ENCODE assay signal across 8 mouse cellular contexts in the genomic region with DNA sequence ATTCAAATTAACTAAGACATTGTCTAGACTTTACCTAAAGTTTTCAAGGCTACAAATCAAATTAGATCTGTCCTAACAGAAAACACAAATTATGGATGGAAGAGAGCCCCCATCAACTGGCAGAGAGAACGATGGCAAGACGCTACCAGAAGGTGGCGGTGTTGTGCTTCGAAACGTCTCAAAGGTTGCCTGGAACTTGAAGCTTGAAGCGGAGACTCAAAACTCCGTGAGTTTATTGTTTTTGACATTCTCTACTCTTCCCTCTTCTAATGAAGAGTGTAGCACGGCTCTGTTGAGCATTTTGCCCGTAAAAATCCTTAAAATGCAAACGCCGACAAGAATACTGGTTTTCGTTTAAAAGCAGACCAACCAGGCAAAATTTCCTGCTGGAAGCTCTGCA.
DNase-seq lines count a peak whose midpoint lies in the region; ATAC-seq and TF ChIP-seq lines count a peak whose summit lies in the region.

No protein-coding gene starts in this region.

- H3K27me3 ChIP-seq in forebrain, embryonic 12.5 days, result no peaks in the 10 kb centered on the region
- H3K27me3 ChIP-seq in heart, postnatal 0 days (ENCODE audit: control insufficient read depth, insufficient read depth, low read length), result no peaks in the 10 kb centered on the region
- H3K27me3 ChIP-seq in liver, embryonic 16.5 days (ENCODE audit: control insufficient read depth, insufficient read depth, low read depth, low read length), result no peaks in the 10 kb centered on the region
- no peaks in the 10 kb centered on the region for H3K27me3 ChIP-seq in neural tube, embryonic 13.5 days
- H3K27me3 ChIP-seq in testis, adult 2 months (ENCODE audit: control insufficient read depth, insufficient read depth, low read length), result no peaks in the 10 kb centered on the region

- peak; percentile 58 for ATAC-seq in CD4-positive, CD25-positive, alpha-beta regulatory T cell, adult 4 months
- no peak for ATAC-seq in forebrain, embryonic 12.5 days (ENCODE audit: low FRiP score)
- no peak for ATAC-seq in heart, postnatal 0 days (ENCODE audit: insufficient read depth, low read depth)
- ATAC-seq in liver, embryonic 16.5 days (ENCODE audit: low read depth), result no peak
- peak; percentile 19; the same call in 1 of the 2 replicates for ATAC-seq in neural tube, embryonic 13.5 days (ENCODE audit: low read depth)

- peak overlapping the region; percentile 47 for H3K4me2 ChIP-seq in forebrain, embryonic 12.5 days
- H3K4me2 ChIP-seq in heart, postnatal 0 days (ENCODE audit: low read depth, low read length), result peak overlapping the region; percentile 58
- peak overlapping the region; percentile 51 for H3K4me2 ChIP-seq in liver, embryonic 16.5 days (ENCODE audit: low read depth, low read length)
- peak overlapping the region; percentile 49 for H3K4me2 ChIP-seq in neural tube, embryonic 13.5 days

- no peak overlapping the region; the same call in 1 of the 2 replicates for H3K9ac ChIP-seq in forebrain, embryonic 12.5 days
- H3K9ac ChIP-seq in heart, postnatal 0 days (replicated peaks; ENCODE audit: low read depth, low read length), result no peak overlapping the region
- H3K9ac ChIP-seq in liver, embryonic 16.5 days (ENCODE audit: low read depth, low read length), result no peak overlapping the region
- 0 out of 2 replicates have a peak overlapping the region, but pooled peaks have one; percentile 55 for H3K9ac ChIP-seq in neural tube, embryonic 13.5 days

- H3K27ac ChIP-seq in forebrain, embryonic 12.5 days, result no peak overlapping the region
- H3K27ac ChIP-seq in heart, postnatal 0 days (ENCODE audit: low read depth), result no peak overlapping the region
- H3K27ac ChIP-seq in liver, embryonic 16.5 days (ENCODE audit: low read length), result no peak overlapping the region
- H3K27ac ChIP-seq in neural tube, embryonic 13.5 days (replicated peaks), result no peak overlapping the region
- H3K27ac ChIP-seq in testis, adult 2 months (ENCODE audit: control insufficient read depth, insufficient read depth, low read depth, low read length), result no peak overlapping the region

- WGBS in forebrain, embryonic 12.5 days, result 5% methylated on average over 12 of the region's 12 CpGs
- under 1% methylated on average over 12 of the region's 12 CpGs for WGBS in heart, postnatal 0 days
- WGBS in liver, embryonic 16.5 days (ENCODE audit: insufficient replicate concordance), result 5% methylated on average over 12 of the region's 12 CpGs
- WGBS in neural tube, embryonic 13.5 days, result 6% methylated on average over 12 of the region's 12 CpGs

- H3K4me3 ChIP-seq in forebrain, embryonic 12.5 days (replicated peaks), result peak overlapping the region; percentile 15; the same call in 1 of the 2 replicates
- peak overlapping the region; percentile 37 for H3K4me3 ChIP-seq in heart, postnatal 0 days (ENCODE audit: low read depth, low read length)
- H3K4me3 ChIP-seq in liver, embryonic 16.5 days (ENCODE audit: low read depth, low read length), result peak overlapping the region; percentile 13
- peak overlapping the region; percentile 14; the same call in 1 of the 2 replicates for H3K4me3 ChIP-seq in neural tube, embryonic 13.5 days
- peak overlapping the region; percentile 17; the same call in 1 of the 2 replicates for H3K4me3 ChIP-seq in testis, adult 2 months (ENCODE audit: control insufficient read depth, low read depth, low read length)

- DNase-seq in c-Kit-positive CD71-negative TER-119-negative erythroid progenitor cells, embryonic 14.5 days (ENCODE audit: low read depth), result peak; percentile 66
- peak; percentile 84 for DNase-seq in heart, postnatal 0 days (ENCODE audit: low spot score)
- peak; percentile 77 to 91 for DNase-seq in kidney, postnatal 36 days

- no peak for TF ChIP-seq POLR2A in testis, adult 2 months (IDR thresholded peaks at IDR 0.05; ENCODE audit: control insufficient read depth, low read depth, low read length)

- no peaks in the 10 kb centered on the region for H3K4me1 ChIP-seq in forebrain, embryonic 12.5 days
- H3K4me1 ChIP-seq in heart, postnatal 0 days (ENCODE audit: control insufficient read depth, insufficient read depth), result no peaks in the 10 kb centered on the region
- H3K4me1 ChIP-seq in liver, embryonic 16.5 days (ENCODE audit: control insufficient read depth, low read depth, low read length), result no peaks in the 10 kb centered on the region; the same call in 1 of the 2 replicates
- 0 out of 2 replicates have a peak, but pooled peaks cover 5% of the 10 kb centered on the region for H3K4me1 ChIP-seq in neural tube, embryonic 13.5 days (replicated peaks)
- no peaks in the 10 kb centered on the region; the same call in 1 of the 2 replicates for H3K4me1 ChIP-seq in testis, adult 2 months (ENCODE audit: control insufficient read depth, insufficient read depth, low read length)

- peak; percentile 85 for TF ChIP-seq CTCF in heart, postnatal 0 days (IDR thresholded peaks at IDR 0.05; ENCODE audit: low read depth)
- TF ChIP-seq CTCF in testis, adult 2 months (IDR thresholded peaks at IDR 0.05; ENCODE audit: control insufficient read depth, insufficient read depth, insufficient replicate concordance, low read depth, low read length), result peak; percentile 92; the same call in 1 of the 2 replicates

- no peak for TF ChIP-seq EP300 in heart, postnatal 0 days (IDR thresholded peaks at IDR 0.05; ENCODE audit: low read depth)

- H3K36me3 ChIP-seq in forebrain, embryonic 12.5 days (replicated peaks), result no peaks in the 10 kb centered on the region
- no peaks in the 10 kb centered on the region for H3K36me3 ChIP-seq in heart, postnatal 0 days (replicated peaks; ENCODE audit: control insufficient read depth, insufficient read depth, low read length)
- H3K36me3 ChIP-seq in liver, embryonic 16.5 days (ENCODE audit: control insufficient read depth, insufficient read depth), result no peaks in the 10 kb centered on the region
- H3K36me3 ChIP-seq in neural tube, embryonic 13.5 days, result no peaks in the 10 kb centered on the region
- H3K36me3 ChIP-seq in testis, adult 2 months (ENCODE audit: control insufficient read depth, insufficient read depth, low read length), result no peaks in the 10 kb centered on the region

- no peaks in the 10 kb centered on the region for H3K9me3 ChIP-seq in forebrain, embryonic 12.5 days
- H3K9me3 ChIP-seq in heart, postnatal 0 days (replicated peaks; ENCODE audit: control insufficient read depth, low read length), result no peaks in the 10 kb centered on the region
- no peaks in the 10 kb centered on the region for H3K9me3 ChIP-seq in liver, embryonic 16.5 days (replicated peaks; ENCODE audit: control insufficient read depth, low read length)
- no peaks in the 10 kb centered on the region for H3K9me3 ChIP-seq in neural tube, embryonic 13.5 days

Comparison
In these comparisons a context has a peak if more than half of its experiments do, and no peak if none do; other contexts are left out.
1. ATAC-seq: peak in CD4-positive, CD25-positive, alpha-beta regulatory T cell, adult 4 months (single experiment) and neural tube, embryonic 13.5 days (single experiment); none in forebrain, embryonic 12.5 days (single experiment), heart, postnatal 0 days (single experiment) and liver, embryonic 16.5 days (single experiment).
2. Peak in every context shown above with its lines, with median percentiles within 50 percentile points of each other: DNase-seq, H3K4me2 ChIP-seq and H3K4me3 ChIP-seq.